ENCODE assay signal across 9 mouse cellular contexts in genomic region chr4:134749301-134750030, GRCm38 (mm10). TPM values are rescaled to one million over a fixed set of nuclear protein-coding genes. Genes with fewer than 3 reads are reported as not detected.
DNase-seq lines count a peak whose midpoint lies in the region; ATAC-seq and TF ChIP-seq lines count a peak whose summit lies in the region.
"Had no signal": no experiment of that assay in that cellular context is flagged by ENCODE, and none has a peak within 500 bp of the region (broad histone marks: within the 10 kb centered on the region; RNA-seq: fewer than 3 reads in every experiment).

No protein-coding gene starts in this region.

- ATAC-seq in kidney, embryonic 14.5 days (ENCODE audit: low FRiP score, low TSS enrichment): no peak
- ATAC-seq in G1E (ENCODE audit: extremely low read depth, insufficient number of reproducible peaks, low FRiP score, poor library complexity, severe bottlenecking): no peak
- ATAC-seq in erythroblast, adult 5-6 weeks (replicated peaks; ENCODE audit: low FRiP score, poor library complexity, severe bottlenecking): peak; percentile 68

- intact Hi-C loops in gastrocnemius, postnatal 36 days (cut with DNase I): no loop called here

- DNase-seq in kidney, adult 2 months: no peak
- DNase-seq in G1E (ENCODE audit: low spot score): peak; percentile 59
- DNase-seq in retina, embryonic 14.5 days (ENCODE audit: low spot score): peak; percentile 51
- no peak for DNase-seq in frontal cortex, postnatal 14 days (ENCODE audit: low spot score in 2 of 2)
- DNase-seq in cerebellum, postnatal 4 days (ENCODE audit: low spot score in 2 of 2): no peak
- no peak for DNase-seq in gastrocnemius, postnatal 36 days

- no peak overlapping the region for H3K27ac ChIP-seq in kidney, adult 2 months (ENCODE audit: insufficient read depth, low read depth, low read length)
- no peak overlapping the region for H3K27ac ChIP-seq in kidney, embryonic 14.5 days (ENCODE audit: low read depth, low read length)
- H3K27ac ChIP-seq: midbrain, embryonic 12.5 days had no signal

- H3K4me1 ChIP-seq in kidney, adult 2 months (ENCODE audit: control insufficient read depth, insufficient read depth, low read length): 0 out of 2 replicates have a peak, but pooled peaks cover 2% of the 10 kb centered on the region
- peaks cover 26% of the 10 kb centered on the region for H3K4me1 ChIP-seq in kidney, embryonic 14.5 days (ENCODE audit: control insufficient read depth, insufficient read depth, low read length)
- H3K4me1 ChIP-seq in G1E (ENCODE audit: insufficient read depth, low read depth, low read length): peaks cover 72% of the 10 kb centered on the region

- 77% methylated on average over 21 of the region's 21 CpGs for WGBS in kidney, adult 2 months
- WGBS in kidney, embryonic 14.5 days: 70% methylated on average over 21 of the region's 21 CpGs

- no peaks in the 10 kb centered on the region for H3K9me3 ChIP-seq in kidney, embryonic 14.5 days (ENCODE audit: control insufficient read depth, low read length)
- H3K9me3 ChIP-seq in G1E (replicated peaks): no peaks in the 10 kb centered on the region
- H3K9me3 ChIP-seq: midbrain, embryonic 12.5 days had no signal

- no peaks in the 10 kb centered on the region for H3K36me3 ChIP-seq in kidney, adult 2 months (ENCODE audit: control insufficient read depth, insufficient read depth, low read length)
- H3K36me3 ChIP-seq in kidney, embryonic 14.5 days (ENCODE audit: control insufficient read depth, insufficient read depth, low read length): peaks cover 37% of the 10 kb centered on the region
- peaks cover 98% of the 10 kb centered on the region for H3K36me3 ChIP-seq in G1E (replicated peaks)

- no peak overlapping the region for H3K4me3 ChIP-seq in kidney, adult 2 months (ENCODE audit: insufficient read depth, low read depth, low read length)
- H3K4me3 ChIP-seq in kidney, embryonic 14.5 days (ENCODE audit: low read length): no peak overlapping the region
- no peak overlapping the region for H3K4me3 ChIP-seq in G1E (ENCODE audit: low read depth, low read length)
- H3K4me3 ChIP-seq: midbrain, embryonic 12.5 days had no signal

- no peaks in the 10 kb centered on the region for H3K27me3 ChIP-seq in kidney, adult 2 months (replicated peaks; ENCODE audit: control insufficient read depth, insufficient read depth, low read length)
- H3K27me3 ChIP-seq in kidney, embryonic 14.5 days (ENCODE audit: control insufficient read depth, insufficient read depth, low read length): no peaks in the 10 kb centered on the region
- H3K27me3 ChIP-seq in G1E (ENCODE audit: insufficient read depth, low read length): no peaks in the 10 kb centered on the region
- H3K27me3 ChIP-seq: midbrain, embryonic 12.5 days had no signal

- H3K4me2 ChIP-seq in kidney, embryonic 14.5 days (replicated peaks; ENCODE audit: low read depth, low read length): no peak overlapping the region
- H3K4me2 ChIP-seq: midbrain, embryonic 12.5 days had no signal

- TF ChIP-seq CTCF in kidney, adult 2 months (conservative IDR thresholded peaks at IDR 0.05; ENCODE audit: insufficient read depth, insufficient read length, low read depth, low read length): peak; percentile 69
- peak; percentile 82 for TF ChIP-seq CTCF in G1E (IDR thresholded peaks at IDR 0.05; ENCODE audit: low read depth, low read length)

- no peak overlapping the region for H3K9ac ChIP-seq in kidney, embryonic 14.5 days (ENCODE audit: low read depth, low read length)
- H3K9ac ChIP-seq: midbrain, embryonic 12.5 days had no signal

- no peak for TF ChIP-seq POLR2A in kidney, adult 2 months (IDR thresholded peaks at IDR 0.05; ENCODE audit: low read depth, low read length)

RNA-seq across cellular contexts. Expression of gene Ldlrap1, which starts 18.4 kb away (rescaled TPM):
- polyA plus RNA-seq in kidney, adult 2 months (2012; rRNA removed): 21.8 and 22.0 TPM in 2 replicates
- 10.7 and 19.9 TPM in 2 replicates for polyA plus RNA-seq in kidney, embryonic 14.5 days (2014; fragmentation: Nextera tagmentation; extraction: Ambion mirVana)
- total RNA-seq in G1E (2014; fragmentation: Nextera tagmentation) (23.3 and 23.4 TPM in 2 replicates), G1E (2017) (9.4 TPM in 2 replicates)
- polyA plus RNA-seq in G1E (2012): 12.8 and 14.6 TPM in 2 replicates
- 5.6 and 10.9 TPM in 2 replicates for total RNA-seq in erythroblast, adult 5-6 weeks (2015; ENCODE audit: low replicate concordance)
- total RNA-seq in erythroblast, adult 5-6 weeks (2017; ENCODE audit: low replicate concordance): 4.7 and 6.6 TPM in 2 replicates
- total RNA-seq in gastrocnemius, postnatal 36 days (2021): 1 to 10 TPM; 4.0 to 6.1 TPM

RNA-seq across cellular contexts. Expression of gene Man1c1, which starts 45.4 kb away (rescaled TPM):
- 4.6 and 4.7 TPM in 2 replicates for polyA plus RNA-seq in kidney, adult 2 months (2012; rRNA removed)
- 3.8 and 5.3 TPM in 2 replicates for polyA plus RNA-seq in kidney, embryonic 14.5 days (2014; fragmentation: Nextera tagmentation; extraction: Ambion mirVana)
- total RNA-seq in G1E (2014; fragmentation: Nextera tagmentation): not detected in 2 replicates
- total RNA-seq in G1E (2017): 0.05 TPM in 1 of 2 replicates, not detected in the other
- not detected in 2 replicates for polyA plus RNA-seq in G1E (2012)
- total RNA-seq in erythroblast, adult 5-6 weeks (2015; ENCODE audit: low replicate concordance): 4.2 and 6.1 TPM in 2 replicates
- total RNA-seq in erythroblast, adult 5-6 weeks (2017; ENCODE audit: low replicate concordance): 1.4 and 2.8 TPM in 2 replicates
- 1 to 10 TPM; 3.1 to 3.8 TPM for total RNA-seq in gastrocnemius, postnatal 36 days (2021)

Comparison
In these comparisons a context has a peak if more than half of its experiments do, and no peak if none do; other contexts are left out.
1. DNase-seq: peak in G1E (single experiment) and retina, embryonic 14.5 days (single experiment); none in kidney, adult 2 months (single experiment), frontal cortex, postnatal 14 days (0 of 2), cerebellum, postnatal 4 days (0 of 2) and gastrocnemius, postnatal 36 days (0 of 2).